Mouse (Mus musculus) heart, embryonic 10.5 days (tissue): ENCODE results near the gene Plekha5. TPM values are rescaled to one million over a fixed set of nuclear protein-coding genes. Genes with fewer than 3 reads are reported as not detected.

ENCODE experiments used
- DNase-seq: peaks from one replicate; pipeline ENCODE4 v3.0.0-alpha.2; 2017; ENCODE audit warnings: low spot score
- H3K27ac ChIP-seq: fragments of 300-500 bp; sonication (generic); 2 replicates; pipeline ENCODE4 v1.5.1; 2016; ENCODE audit warnings: mild to moderate bottlenecking
- H3K27me3 ChIP-seq: fragments of 300-500 bp; sonication (generic); 2 replicates; pipeline ENCODE4 v1.6.1; 2016; ENCODE audit warnings: mild to moderate bottlenecking; ENCODE audit not compliant: poor library complexity, insufficient read depth, severe bottlenecking
- H3K36me3 ChIP-seq: fragments of 300-500 bp; sonication (generic); 2 replicates; pipeline ENCODE4 v1.6.1; 2016; ENCODE audit warnings: mild to moderate bottlenecking, moderate library complexity
- H3K4me1 ChIP-seq: fragments of 300-500 bp; sonication (generic); 2 replicates; pipeline ENCODE4 v1.6.1; 2016; ENCODE audit warnings: mild to moderate bottlenecking
- H3K4me3 ChIP-seq: fragments of 300-500 bp; sonication (generic); 2 replicates; pipeline ENCODE4 v1.5.1; 2016; ENCODE audit warnings: mild to moderate bottlenecking, moderate library complexity
- H3K9me3 ChIP-seq: fragments of 300-500 bp; sonication (generic); 2 replicates; pipeline ENCODE4 v1.6.1; 2016; ENCODE audit warnings: mild to moderate bottlenecking, moderate library complexity
- WGBS: fragments of 180-500 bp; shearing (Covaris S2); methylation state at CpG from one replicate; pipeline ENCODE4 v1.1.7; 2016; 5-methylcytosine and 5-hydroxymethylcytosine counted together
- polyA plus RNA-seq: library from polyadenylated mRNA; unstranded; fragments of >200 nt; fragmentation: Nextera tagmentation; extraction: Ambion mirVana; gene quantifications from 2 replicates; pipeline ENCODE4 v1.2.1, GENCODE M21; 2016

Gene Plekha5
- polyA plus RNA-seq, 1 experiment from 2014 or later: 33.8 TPM

DNA sequence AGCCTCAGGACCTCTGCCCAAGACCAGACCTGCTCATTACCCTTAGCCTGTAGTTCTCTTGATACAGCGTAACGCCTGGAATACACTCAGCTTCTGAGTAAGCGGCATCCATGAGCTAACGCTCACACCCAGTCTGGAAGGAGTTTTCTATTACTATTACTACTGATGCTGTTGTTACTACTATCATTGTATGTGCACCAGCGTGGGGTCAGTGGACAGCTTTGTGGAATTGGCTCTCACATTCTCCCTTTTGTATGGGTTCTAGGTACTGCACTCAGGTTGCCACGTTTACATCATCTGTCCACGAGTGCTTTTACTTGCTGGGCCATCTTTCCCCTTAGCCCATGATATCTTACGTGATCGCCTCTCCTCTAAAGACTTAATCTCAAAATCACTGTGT is 8.5 kb downstream of the Plekha5 start:
- no peak overlapping the region for H3K27ac ChIP-seq
- peaks cover 35% of the 10 kb centered on the region for H3K36me3 ChIP-seq
- no peaks in the 10 kb centered on the region for H3K4me1 ChIP-seq
- peak; percentile 52 for DNase-seq
- H3K27me3 ChIP-seq: no peaks in the 10 kb centered on the region
- 92% methylated on average over 9 of the region's 9 CpGs for WGBS
- no peak overlapping the region for H3K4me3 ChIP-seq
- H3K9me3 ChIP-seq: no peaks in the 10 kb centered on the region

DNA sequence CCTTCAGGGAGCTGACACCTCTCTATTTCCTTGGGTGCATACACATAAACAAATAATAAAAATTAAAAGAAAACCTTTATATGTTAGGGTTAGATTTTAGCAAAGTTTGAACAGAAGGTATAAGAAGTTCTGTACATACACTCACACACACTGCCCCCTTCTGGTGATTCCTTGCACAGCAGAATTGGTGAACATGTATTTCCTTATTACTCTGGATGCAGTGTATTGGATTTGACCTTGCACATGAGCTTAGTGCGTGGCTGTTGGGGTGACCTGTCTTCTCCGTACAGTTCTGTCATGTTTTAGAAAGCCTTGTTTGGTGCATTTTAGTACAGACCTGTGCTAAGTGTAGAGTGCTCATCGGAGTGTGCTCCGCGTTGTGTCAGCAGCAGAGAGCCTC is 19.5 kb downstream of the Plekha5 start:
- Histone ChIP-seq H3K27ac (no peak overlapping the region), H3K9me3 (no peaks in the 10 kb centered on the region), H3K4me3 (no peak overlapping the region), H3K4me1 (no peaks in the 10 kb centered on the region), H3K27me3 (no peaks in the 10 kb centered on the region), H3K36me3 (no peaks in the 10 kb centered on the region)
- WGBS: 86% methylated on average over 5 of the region's 5 CpGs
- DNase-seq: peak; percentile 76

DNA sequence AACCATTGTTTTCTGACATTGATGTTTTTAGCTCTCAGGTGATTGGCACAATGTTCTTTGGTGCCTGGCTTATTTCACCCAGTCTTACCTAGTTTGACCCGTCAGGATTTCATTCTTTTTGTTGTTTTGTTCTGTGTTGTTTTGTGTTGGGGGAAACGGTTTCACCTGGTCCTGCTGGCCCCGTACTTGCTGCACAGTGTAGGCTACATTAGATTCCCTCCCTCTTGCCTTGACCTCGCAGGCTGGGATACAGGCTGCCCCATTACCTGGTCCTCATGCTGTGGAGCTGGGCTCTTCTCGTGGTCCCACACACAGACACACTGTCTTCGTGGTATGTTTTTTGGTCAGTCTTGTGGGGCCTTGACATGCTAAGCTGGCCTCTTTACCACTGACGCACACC is 20.3 kb downstream of the Plekha5 start:
- no peaks in the 10 kb centered on the region for H3K36me3 ChIP-seq
- H3K27me3 ChIP-seq: no peaks in the 10 kb centered on the region
- H3K4me1 ChIP-seq: no peaks in the 10 kb centered on the region
- no peak overlapping the region for H3K27ac ChIP-seq
- peak; percentile 61 for DNase-seq
- 70% methylated on average over 7 of the region's 7 CpGs for WGBS
- H3K9me3 ChIP-seq: no peaks in the 10 kb centered on the region
- H3K4me3 ChIP-seq: no peak overlapping the region

DNA sequence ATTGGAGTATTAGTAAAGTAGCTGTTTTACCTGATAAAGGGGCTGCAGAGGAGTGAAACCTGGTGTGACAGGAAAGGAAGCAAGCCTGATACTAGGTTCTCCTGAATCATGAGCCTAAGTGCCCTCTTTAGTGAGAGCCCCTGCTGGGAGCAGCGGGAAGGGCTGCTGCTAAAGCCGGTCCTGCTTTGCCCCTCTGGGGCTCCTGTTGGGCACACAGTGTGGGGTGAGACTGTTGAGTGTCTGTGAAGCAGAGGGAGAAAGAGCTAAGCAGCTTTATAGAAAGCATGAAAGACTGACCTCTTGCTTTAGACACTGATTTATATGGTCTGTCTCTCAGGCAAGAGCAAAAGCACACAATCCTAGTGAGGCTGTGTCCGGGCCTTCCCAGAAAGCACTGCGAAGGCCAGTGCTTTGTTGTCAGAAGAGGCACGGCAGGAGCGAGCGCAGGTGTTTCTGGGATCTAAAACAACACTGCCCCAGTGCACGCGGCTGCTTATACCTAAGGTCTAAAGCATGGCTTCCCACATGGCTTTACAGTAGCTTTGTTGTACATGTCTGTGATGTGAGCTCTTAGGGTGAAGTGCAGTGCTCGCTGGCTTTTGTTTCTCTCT is 21.1 kb downstream of the Plekha5 start:
- WGBS: 42% methylated on average over 10 of the region's 10 CpGs
- Histone ChIP-seq H3K4me1 (no peaks in the 10 kb centered on the region), H3K36me3 (no peaks in the 10 kb centered on the region), H3K9me3 (no peaks in the 10 kb centered on the region), H3K27ac (no peak overlapping the region; the same call in 1 of the 2 replicates), H3K27me3 (no peaks in the 10 kb centered on the region), H3K4me3 (no peak overlapping the region; the same call in 1 of the 2 replicates)
- peak; percentile 72 for DNase-seq

DNA sequence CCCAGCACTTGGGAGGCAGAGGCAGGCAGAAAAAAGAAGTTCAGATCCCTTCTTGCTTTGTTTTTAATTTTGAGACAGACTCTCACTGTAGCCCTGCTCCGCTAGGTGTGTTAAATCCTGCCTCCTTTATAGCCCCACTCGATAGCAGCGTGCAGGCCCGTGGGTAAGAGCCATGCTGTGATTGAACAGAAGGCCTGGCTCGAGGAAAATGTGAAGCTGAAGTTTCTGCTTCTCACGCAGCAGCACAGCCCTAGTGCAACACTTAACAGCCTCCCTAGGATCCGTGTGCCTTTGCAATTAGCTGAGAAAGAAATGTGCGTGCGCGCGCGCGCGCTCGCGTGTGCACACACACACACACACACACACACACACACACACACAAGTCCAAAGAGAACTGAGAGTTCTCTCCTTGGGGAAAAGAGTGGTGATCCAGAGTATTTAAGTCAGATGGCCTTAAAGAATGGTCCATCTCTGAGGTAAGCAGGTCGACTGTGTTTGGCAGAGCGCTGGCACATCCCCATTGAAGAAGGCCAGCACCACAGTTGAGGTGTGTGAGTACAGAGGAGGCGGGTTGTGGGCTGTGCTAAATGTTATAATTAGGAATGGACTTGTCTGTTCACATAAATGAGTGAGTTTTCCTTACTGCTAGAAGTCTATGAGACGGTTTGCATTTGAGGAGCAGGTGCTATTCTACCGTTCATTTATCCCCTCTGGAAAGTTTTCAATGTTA is 24.3 kb downstream of the Plekha5 start:
- Histone ChIP-seq H3K27me3 (no peaks in the 10 kb centered on the region), H3K27ac (no peak overlapping the region), H3K4me1 (no peaks in the 10 kb centered on the region), H3K9me3 (no peaks in the 10 kb centered on the region), H3K36me3 (peaks cover 8% of the 10 kb centered on the region; the same call in 1 of the 2 replicates), H3K4me3 (no peak overlapping the region)
- peak; percentile 58 for DNase-seq
- WGBS: 93% methylated on average over 21 of the region's 21 CpGs

DNA sequence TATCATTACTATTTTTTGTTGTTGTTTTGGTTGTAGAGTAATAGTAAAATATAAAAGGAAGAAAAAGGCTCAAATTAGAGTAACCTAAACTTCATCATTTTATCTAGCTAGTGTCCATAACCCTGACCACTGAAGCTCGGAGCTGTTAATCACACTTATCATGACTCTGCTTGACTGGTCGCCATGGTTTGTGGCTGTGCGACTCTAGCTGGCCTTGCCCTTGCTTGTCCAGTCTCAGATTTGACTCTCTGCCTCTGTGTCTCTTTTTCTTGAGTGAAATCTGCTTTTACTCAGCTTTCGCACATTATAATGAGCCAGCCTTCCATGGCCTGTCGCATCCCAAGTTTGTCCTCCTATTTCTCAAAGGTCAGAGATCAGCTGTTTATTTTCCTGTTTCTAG is 26.8 kb downstream of the Plekha5 start:
- no peaks in the 10 kb centered on the region for H3K27me3 ChIP-seq
- no peak overlapping the region for H3K4me3 ChIP-seq
- H3K27ac ChIP-seq: no peak overlapping the region
- DNase-seq: no peak
- H3K36me3 ChIP-seq: peaks cover 9% of the 10 kb centered on the region; the same call in 1 of the 2 replicates
- no peaks in the 10 kb centered on the region for H3K9me3 ChIP-seq
- WGBS: 75% methylated on average over 5 of the region's 5 CpGs
- H3K4me1 ChIP-seq: no peaks in the 10 kb centered on the region

DNA sequence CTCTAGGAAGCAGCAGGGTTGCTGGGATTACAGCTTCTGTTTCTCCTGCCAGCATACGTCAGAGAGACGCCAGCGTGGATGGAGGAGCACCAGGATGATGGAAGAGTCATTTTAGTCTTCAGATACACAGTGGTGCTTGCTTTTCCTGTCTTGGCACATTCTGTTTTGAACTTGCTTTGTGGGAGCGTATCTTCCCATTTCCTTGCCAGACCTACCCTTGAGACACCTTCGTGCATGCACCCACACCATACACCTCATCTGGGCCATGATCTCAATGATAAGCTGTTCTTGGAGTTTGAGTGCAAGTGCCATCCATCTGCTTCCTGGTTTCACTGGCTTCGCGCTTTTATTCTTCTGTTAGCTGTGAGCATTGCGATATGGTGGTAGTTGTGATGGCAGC is 28.9 kb downstream of the Plekha5 start:
- Histone ChIP-seq H3K4me1 (no peaks in the 10 kb centered on the region), H3K9me3 (no peaks in the 10 kb centered on the region), H3K4me3 (no peak overlapping the region), H3K27ac (no peak overlapping the region), H3K27me3 (no peaks in the 10 kb centered on the region), H3K36me3 (peaks cover 9% of the 10 kb centered on the region; the same call in 1 of the 2 replicates)
- WGBS: 94% methylated on average over 8 of the region's 8 CpGs
- DNase-seq: no peak

DNA sequence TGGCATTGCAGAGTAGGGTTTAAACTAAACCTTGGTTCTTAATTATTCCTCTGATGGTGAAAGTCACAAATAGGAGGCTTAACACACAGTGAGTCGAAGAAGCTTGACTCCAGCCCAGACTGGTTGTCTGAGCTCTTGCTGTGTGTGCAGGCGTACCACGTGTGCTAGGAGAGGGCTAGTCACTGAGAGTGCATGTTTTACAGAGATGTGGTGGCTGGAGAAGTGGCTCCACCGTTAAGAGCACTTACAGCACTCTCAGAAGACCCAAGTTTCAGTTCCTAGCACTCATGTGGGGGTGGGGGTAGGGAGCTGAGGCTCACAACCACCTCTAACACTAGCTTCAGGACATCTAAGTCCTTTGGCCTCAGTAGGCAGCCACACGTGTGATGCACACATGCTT is 29.6 kb downstream of the Plekha5 start:
- H3K36me3 ChIP-seq: peaks cover 9% of the 10 kb centered on the region; the same call in 1 of the 2 replicates
- no peaks in the 10 kb centered on the region for H3K4me1 ChIP-seq
- no peak for DNase-seq
- WGBS: 85% methylated on average over 5 of the region's 5 CpGs
- no peaks in the 10 kb centered on the region for H3K9me3 ChIP-seq
- no peak overlapping the region for H3K4me3 ChIP-seq
- no peaks in the 10 kb centered on the region for H3K27me3 ChIP-seq
- H3K27ac ChIP-seq: no peak overlapping the region

DNA sequence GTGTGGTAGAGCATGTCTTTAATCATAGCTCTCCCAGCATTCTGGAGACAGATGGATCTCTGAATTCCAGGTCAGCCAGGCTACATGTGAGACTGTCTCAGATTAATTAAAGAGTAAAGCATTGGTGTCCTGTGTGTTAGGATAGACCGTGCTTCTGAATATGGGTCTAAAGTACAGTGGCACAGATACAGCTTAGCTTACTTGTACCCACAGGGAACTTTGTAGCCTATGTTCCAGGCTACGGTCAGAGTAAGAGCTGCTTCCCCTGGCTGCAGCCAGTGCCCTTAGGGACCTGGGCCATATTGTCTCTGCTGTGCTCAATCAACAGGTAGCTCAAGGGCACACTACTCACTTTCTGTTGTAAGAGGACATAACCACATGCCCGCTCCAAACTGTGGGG is 30.5 kb downstream of the Plekha5 start:
- no peaks in the 10 kb centered on the region for H3K4me1 ChIP-seq
- DNase-seq: no peak
- H3K27ac ChIP-seq: no peak overlapping the region
- H3K27me3 ChIP-seq: no peaks in the 10 kb centered on the region
- peaks cover 9% of the 10 kb centered on the region; the same call in 1 of the 2 replicates for H3K36me3 ChIP-seq
- WGBS: 92% methylated on average over 3 of the region's 3 CpGs
- H3K4me3 ChIP-seq: no peak overlapping the region
- no peaks in the 10 kb centered on the region for H3K9me3 ChIP-seq

DNA sequence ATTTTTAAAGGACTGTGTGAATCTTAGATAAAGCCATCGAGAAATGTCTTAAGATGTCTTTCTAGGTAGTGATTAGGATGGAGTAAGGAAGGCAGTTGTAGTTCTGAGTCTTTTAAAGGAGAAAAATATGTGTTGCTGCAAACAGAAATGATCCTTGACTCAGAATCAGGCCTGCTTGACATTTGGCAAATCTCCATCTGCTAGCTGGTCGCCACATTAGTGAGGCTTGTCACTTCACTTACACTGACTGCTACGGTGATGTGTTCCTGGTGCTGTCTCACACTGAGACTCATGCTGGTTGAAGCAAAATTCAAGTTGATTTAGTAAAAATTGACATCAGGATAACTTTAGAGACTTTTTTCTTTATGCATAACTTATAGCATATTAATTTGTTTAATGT is 32.0 kb downstream of the Plekha5 start:
- Histone ChIP-seq H3K9me3 (no peaks in the 10 kb centered on the region), H3K27me3 (no peaks in the 10 kb centered on the region), H3K27ac (no peak overlapping the region), H3K4me1 (no peaks in the 10 kb centered on the region), H3K4me3 (no peak overlapping the region), H3K36me3 (peaks cover 9% of the 10 kb centered on the region; the same call in 1 of the 2 replicates)
- 66% methylated on average over 3 of the region's 3 CpGs for whole genome bisulfite sequencing
- no peak for DNase-seq

DNA sequence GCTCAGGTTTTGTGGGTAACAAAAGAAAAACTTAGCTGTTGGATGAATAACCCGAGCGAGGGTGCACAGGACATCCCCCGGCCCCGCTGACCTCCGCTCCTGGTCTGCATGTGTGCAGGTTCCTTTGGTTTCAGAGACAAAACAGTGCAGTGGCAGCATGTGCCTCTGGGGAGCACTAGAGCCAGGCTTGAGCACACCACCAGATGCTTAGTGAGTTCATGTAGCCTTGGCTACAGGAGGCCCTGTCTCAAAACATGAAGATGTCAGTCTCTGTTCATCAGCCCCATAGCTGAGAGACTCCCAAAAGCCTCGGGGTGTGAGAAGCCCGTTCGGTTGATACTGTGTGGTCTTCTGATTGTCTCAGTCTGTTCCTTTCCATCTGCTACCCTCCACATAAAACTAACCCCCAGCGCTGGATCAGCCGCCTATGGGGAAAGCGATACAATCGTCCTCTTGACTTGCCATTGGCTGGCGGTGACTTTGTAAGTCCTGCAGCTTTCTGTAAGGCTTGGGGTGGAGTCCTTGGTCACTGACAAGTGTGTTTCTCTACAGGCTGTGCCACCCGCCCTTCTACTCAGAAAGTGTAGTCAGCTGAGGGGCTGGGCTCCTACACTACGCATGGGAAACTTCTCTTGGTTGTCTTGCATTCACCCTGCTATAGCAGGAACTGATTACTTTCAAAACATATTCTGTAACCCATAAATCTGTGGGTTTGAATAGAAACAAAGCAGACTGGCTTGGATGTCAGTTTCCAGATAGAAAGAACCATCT is 32.7 kb downstream of the Plekha5 start:
- Histone ChIP-seq H3K4me3 (no peak overlapping the region), H3K27ac (no peak overlapping the region), H3K9me3 (no peaks in the 10 kb centered on the region), H3K4me1 (no peaks in the 10 kb centered on the region), H3K27me3 (no peaks in the 10 kb centered on the region), H3K36me3 (peaks cover 9% of the 10 kb centered on the region; the same call in 1 of the 2 replicates)
- no peak for DNase-seq
- 91% methylated on average over 15 of the region's 15 CpGs for WGBS

DNA sequence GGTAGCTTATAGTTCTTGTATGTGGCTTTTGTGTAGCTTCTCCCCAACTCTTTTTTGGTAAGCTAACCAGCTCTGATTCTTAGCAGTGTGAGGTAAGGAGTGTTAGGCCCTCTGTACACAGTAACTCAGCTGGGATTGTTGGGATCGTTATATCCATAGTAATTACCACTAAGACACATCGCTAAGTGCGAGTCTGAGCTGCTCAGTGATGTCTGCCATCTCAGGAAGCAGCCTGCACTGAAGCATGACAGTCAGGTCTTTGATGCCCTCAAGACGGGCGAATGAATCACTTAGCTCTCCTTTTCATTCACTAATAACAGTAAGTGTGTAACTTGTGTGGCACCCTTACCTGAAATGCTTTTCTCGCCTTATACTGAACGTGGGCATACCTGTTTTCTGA is 36.5 kb downstream of the Plekha5 start:
- DNase-seq: no peak
- H3K4me3 ChIP-seq: no peak overlapping the region
- H3K27me3 ChIP-seq: no peaks in the 10 kb centered on the region
- no peak overlapping the region for H3K27ac ChIP-seq
- H3K36me3 ChIP-seq: no peaks in the 10 kb centered on the region
- H3K4me1 ChIP-seq: no peaks in the 10 kb centered on the region
- WGBS: 82% methylated on average over 7 of the region's 7 CpGs
- H3K9me3 ChIP-seq: no peaks in the 10 kb centered on the region

DNA sequence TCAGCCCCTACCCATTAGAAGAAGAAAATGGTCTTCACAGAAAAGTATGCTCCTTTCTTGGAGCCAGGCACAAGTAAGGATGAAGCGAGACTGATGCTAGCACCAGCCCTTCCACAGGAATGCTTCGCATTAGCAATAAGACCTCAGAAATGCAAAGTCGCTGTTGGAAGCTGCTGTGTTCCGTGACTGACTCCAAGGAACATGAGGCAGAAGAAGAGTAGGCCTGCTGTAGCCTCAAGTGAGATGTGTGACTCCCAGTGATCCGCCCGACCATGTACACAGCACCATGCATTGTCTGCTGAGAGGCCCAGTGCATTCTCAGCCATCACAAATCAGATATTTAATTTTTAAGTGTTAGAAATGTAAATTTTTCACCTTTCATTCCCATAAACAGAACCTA is 41.0 kb downstream of the Plekha5 start:
- no peaks in the 10 kb centered on the region for H3K4me1 ChIP-seq

More for the DNA sequence above, 41.0 kb downstream of the Plekha5 start:
- Histone ChIP-seq H3K36me3 (no peaks in the 10 kb centered on the region), H3K27ac (no peak overlapping the region), H3K4me3 (no peak overlapping the region), H3K27me3 (no peaks in the 10 kb centered on the region), H3K9me3 (no peaks in the 10 kb centered on the region)
- no peak for DNase-seq
- WGBS: 92% methylated on average over 6 of the region's 6 CpGs
